30 mouse cellular contexts compared by ENCODE assay signal in the genomic region with DNA sequence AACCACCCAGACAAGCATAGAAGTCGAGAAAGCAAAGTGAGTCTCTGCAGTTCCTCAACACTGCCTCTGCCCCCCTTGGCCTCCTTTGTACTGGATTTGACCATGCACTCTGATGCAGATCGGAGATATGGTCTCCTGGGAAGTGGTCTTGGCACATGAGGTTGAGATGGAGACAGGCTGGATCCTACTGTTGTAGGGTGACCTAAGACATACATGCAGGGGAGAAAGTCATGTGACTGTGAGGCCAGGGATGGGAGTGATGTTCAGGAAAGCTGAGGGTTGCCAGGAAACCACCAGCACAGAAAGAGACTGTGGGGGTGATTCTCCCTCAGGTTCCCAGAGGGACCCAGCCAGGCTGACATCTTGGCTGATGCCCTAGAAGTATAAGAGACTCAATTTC.
A peak's percentile ranks its signal among the peaks of the same experiment; 100 is the strongest.
DNase-seq lines count a peak whose midpoint lies in the region; ATAC-seq and TF ChIP-seq lines count a peak whose summit lies in the region.
"Had no signal": no experiment of that assay in that cellular context is flagged by ENCODE, and none has a peak within 500 bp of the region (broad histone marks: within the 10 kb centered on the region; RNA-seq: fewer than 3 reads in every experiment).

No protein-coding gene starts in this region.

- WGBS in heart, embryonic 11.5 days (ENCODE audit: insufficient replicate concordance): 63% methylated on average over 2 of the region's 2 CpGs
- WGBS in heart, embryonic 16.5 days: 61% methylated on average over 2 of the region's 2 CpGs
- 81% methylated on average over 2 of the region's 2 CpGs for WGBS in intestine, postnatal 0 days

- H3K4me1 ChIP-seq in heart, embryonic 11.5 days (ENCODE audit: control insufficient read depth, insufficient read depth, low read length): no peaks in the 10 kb centered on the region; the same call in 1 of the 2 replicates
- peaks cover 6% of the 10 kb centered on the region for H3K4me1 ChIP-seq in heart, embryonic 16.5 days (ENCODE audit: control insufficient read depth, insufficient read depth, low read length)
- no peaks in the 10 kb centered on the region for H3K4me1 ChIP-seq in intestine, postnatal 0 days (replicated peaks; ENCODE audit: control insufficient read depth, insufficient read depth, low read length)
- H3K4me1 ChIP-seq: forebrain, embryonic 15.5 days; hindbrain, embryonic 15.5 days; liver, embryonic 13.5 days; midbrain, embryonic 12.5 days; stomach, embryonic 15.5 days had no signal

- peak; percentile 27; the same call in 1 of the 2 replicates for ATAC-seq in heart, embryonic 11.5 days (replicated peaks; ENCODE audit: insufficient number of reproducible peaks, low FRiP score, low TSS enrichment)
- ATAC-seq in heart, embryonic 16.5 days (replicated peaks; ENCODE audit: extremely low read depth, insufficient read depth, low FRiP score): no peak
- no peak for ATAC-seq in intestine, postnatal 0 days
- ATAC-seq: forebrain, embryonic 15.5 days; lung, postnatal 0 days; Patski had no signal

- no peak for DNase-seq in heart, postnatal 25 days (ENCODE audit: low spot score)
- DNase-seq in heart, adult 9 months (ENCODE audit: low spot score in 2 of 2): no peak
- peak; percentile 0 for DNase-seq in urinary bladder, postnatal 25 days (ENCODE audit: low spot score)
- DNase-seq in urinary bladder, postnatal 36 days (ENCODE audit: low spot score in 2 of 2): no peak
- DNase-seq: adrenal gland, postnatal 10 days; B cell, adult 2 months; cerebellum, adult 8-10 months; cerebellum, postnatal 25 days; gastrocnemius, postnatal 25 days; kidney, adult 8-10 months; layer of hippocampus, postnatal 36 days; liver, embryonic 13.5 days; lung, adult 18-20 months; right cerebral cortex, postnatal 25 days; thymus, postnatal 14 days had no signal

- no peak overlapping the region for H3K4me2 ChIP-seq in heart, embryonic 11.5 days
- no peak overlapping the region for H3K4me2 ChIP-seq in heart, embryonic 16.5 days (ENCODE audit: low read depth, low read length)
- H3K4me2 ChIP-seq in myocyte (ENCODE audit: low read depth): peak overlapping the region; percentile 81
- no peak overlapping the region for H3K4me2 ChIP-seq in intestine, postnatal 0 days (replicated peaks; ENCODE audit: low read depth)
- H3K4me2 ChIP-seq: forebrain, embryonic 15.5 days; hindbrain, embryonic 15.5 days; limb, embryonic 15.5 days; liver, embryonic 13.5 days; midbrain, embryonic 12.5 days; stomach, embryonic 15.5 days had no signal

- no peak for TF ChIP-seq POLR2A in myocyte (IDR thresholded peaks at IDR 0.05; ENCODE audit: insufficient read length, low read depth)

- no peak overlapping the region for H3K4me3 ChIP-seq in heart, embryonic 11.5 days (ENCODE audit: low read depth, low read length)
- H3K4me3 ChIP-seq in heart, embryonic 16.5 days (ENCODE audit: low read length): no peak overlapping the region
- peak overlapping the region; percentile 12 for H3K4me3 ChIP-seq in myocyte
- no peak overlapping the region for H3K4me3 ChIP-seq in intestine, postnatal 0 days (ENCODE audit: low read depth, low read length)
- H3K4me3 ChIP-seq: forebrain, embryonic 15.5 days; hindbrain, embryonic 15.5 days; limb, embryonic 10.5 days; limb, embryonic 15.5 days; liver, embryonic 13.5 days; megakaryocyte, embryonic 14.5 days; midbrain, embryonic 12.5 days; stomach, embryonic 15.5 days had no signal

- TF ChIP-seq CTCF in intestine, postnatal 0 days (IDR thresholded peaks at IDR 0.05; ENCODE audit: low read depth): no peak

- H3K79me2 ChIP-seq in myocyte (ENCODE audit: control insufficient read depth, insufficient read depth): no peaks in the 10 kb centered on the region

- H3K27me3 ChIP-seq in heart, embryonic 11.5 days (ENCODE audit: control insufficient read depth, insufficient read depth, low read length): no peaks in the 10 kb centered on the region
- no peaks in the 10 kb centered on the region for H3K27me3 ChIP-seq in heart, embryonic 16.5 days (ENCODE audit: control insufficient read depth, insufficient read depth, low read length)
- H3K27me3 ChIP-seq in myocyte (ENCODE audit: control insufficient read depth, insufficient read depth, insufficient read length): no peaks in the 10 kb centered on the region
- no peaks in the 10 kb centered on the region for H3K27me3 ChIP-seq in intestine, postnatal 0 days (replicated peaks; ENCODE audit: control insufficient read depth, insufficient read depth, low read length)
- H3K27me3 ChIP-seq: CH12.LX; forebrain, embryonic 15.5 days; hindbrain, embryonic 15.5 days; limb, embryonic 15.5 days; liver, embryonic 13.5 days; midbrain, embryonic 12.5 days; Patski; stomach, embryonic 15.5 days had no signal

- no peaks in the 10 kb centered on the region for H3K9me3 ChIP-seq in heart, embryonic 11.5 days (replicated peaks; ENCODE audit: control insufficient read depth, low read length)
- no peaks in the 10 kb centered on the region for H3K9me3 ChIP-seq in heart, embryonic 16.5 days (replicated peaks; ENCODE audit: control insufficient read depth, low read length)
- no peaks in the 10 kb centered on the region for H3K9me3 ChIP-seq in intestine, postnatal 0 days (ENCODE audit: control insufficient read depth)
- H3K9me3 ChIP-seq: forebrain, embryonic 15.5 days; hindbrain, embryonic 15.5 days; limb, embryonic 10.5 days; limb, embryonic 15.5 days; liver, embryonic 13.5 days; megakaryocyte, embryonic 14.5 days; midbrain, embryonic 12.5 days; stomach, embryonic 15.5 days had no signal

- no peaks in the 10 kb centered on the region for H3K36me3 ChIP-seq in heart, embryonic 11.5 days (ENCODE audit: control insufficient read depth, insufficient read depth, low read length)
- H3K36me3 ChIP-seq in heart, embryonic 16.5 days (ENCODE audit: control insufficient read depth, insufficient read depth): no peaks in the 10 kb centered on the region
- no peaks in the 10 kb centered on the region for H3K36me3 ChIP-seq in myocyte (ENCODE audit: control insufficient read depth, insufficient read depth)
- H3K36me3 ChIP-seq in intestine, postnatal 0 days (ENCODE audit: control insufficient read depth, insufficient read depth): no peaks in the 10 kb centered on the region
- H3K36me3 ChIP-seq: forebrain, embryonic 15.5 days; hindbrain, embryonic 15.5 days; limb, embryonic 10.5 days; limb, embryonic 15.5 days; liver, embryonic 13.5 days; midbrain, embryonic 12.5 days; stomach, embryonic 15.5 days had no signal

- no peak overlapping the region for H3K9ac ChIP-seq in heart, embryonic 11.5 days (ENCODE audit: low read depth, low read length)
- no peak overlapping the region for H3K9ac ChIP-seq in heart, embryonic 16.5 days (ENCODE audit: low read length)
- H3K9ac ChIP-seq in intestine, postnatal 0 days (ENCODE audit: low read depth, low read length): no peak overlapping the region
- H3K9ac ChIP-seq: forebrain, embryonic 15.5 days; hindbrain, embryonic 15.5 days; limb, embryonic 15.5 days; liver, embryonic 13.5 days; midbrain, embryonic 12.5 days; stomach, embryonic 15.5 days had no signal

- intact Hi-C loops in heart, postnatal 25 days (cut with DNase I): no loop called here

- H3ac ChIP-seq in myocyte (ENCODE audit: control insufficient read depth, insufficient read length): no peak overlapping the region

- H3K27ac ChIP-seq in heart, embryonic 11.5 days (ENCODE audit: low read depth, low read length): no peak overlapping the region; the same call in 1 of the 2 replicates
- peak overlapping the region; percentile 46 for H3K27ac ChIP-seq in heart, embryonic 16.5 days (ENCODE audit: low read length)
- H3K27ac ChIP-seq in intestine, postnatal 0 days (ENCODE audit: low read depth, low read length): no peak overlapping the region
- H3K27ac ChIP-seq: forebrain, embryonic 15.5 days; hindbrain, embryonic 15.5 days; kidney, postnatal 0 days; limb, embryonic 10.5 days; limb, embryonic 15.5 days; liver, embryonic 13.5 days; midbrain, embryonic 12.5 days; stomach, embryonic 15.5 days had no signal

TF ChIP-seq in myocyte, 11 proteins besides CTCF, POLR2A, EP300 and RAD21:
- TF ChIP-seq CEBPB (IDR thresholded peaks at IDR 0.05; ENCODE audit: insufficient read depth, poor library complexity, severe bottlenecking) (no peak), MAX (IDR thresholded peaks at IDR 0.05; ENCODE audit: low read depth) (no peak), MYOD1 (IDR thresholded peaks at IDR 0.05; ENCODE audit: control insufficient read depth in 1 of 3, insufficient read length in 2 of 3, low read depth in 2 of 3) (no peak), USF1 (IDR thresholded peaks at IDR 0.05; ENCODE audit: low read depth) (peak; percentile 76), REST (IDR thresholded peaks at IDR 0.05; ENCODE audit: insufficient read depth, insufficient read length) (no peak)
TF ChIP-seq in myocyte: peak in this region for 1.
